Mouse (Mus musculus): ENCODE measurements at regions not wholly inside any gene's neighbourhood (a gene's known extent, or its start where the extent isn't known, plus 50 kb on each side); places are given as distances from the start of the nearest gene placed in this dataset.

DNA sequence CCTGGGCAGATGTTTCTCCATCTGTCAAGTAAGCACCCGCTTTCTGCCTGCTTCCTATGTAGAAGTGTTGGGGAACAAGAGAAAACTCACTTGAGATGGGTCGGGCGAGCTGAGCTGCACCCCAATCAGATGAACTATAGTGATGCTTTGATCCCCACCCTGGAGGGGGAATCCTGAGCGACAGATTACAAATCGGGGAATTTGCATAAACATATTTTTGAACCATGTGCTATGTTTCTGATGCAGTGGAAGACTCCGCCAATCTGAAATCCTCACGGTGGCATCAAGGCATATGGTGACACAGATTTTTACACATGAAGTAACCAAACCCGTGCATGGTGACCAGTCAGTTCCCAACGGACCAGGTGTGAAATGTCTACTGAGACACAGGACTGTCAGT, 231.4 kb upstream of the Chd6 start:
- no peak for DNase-seq (ENCODE audit: low spot score)

DNA sequence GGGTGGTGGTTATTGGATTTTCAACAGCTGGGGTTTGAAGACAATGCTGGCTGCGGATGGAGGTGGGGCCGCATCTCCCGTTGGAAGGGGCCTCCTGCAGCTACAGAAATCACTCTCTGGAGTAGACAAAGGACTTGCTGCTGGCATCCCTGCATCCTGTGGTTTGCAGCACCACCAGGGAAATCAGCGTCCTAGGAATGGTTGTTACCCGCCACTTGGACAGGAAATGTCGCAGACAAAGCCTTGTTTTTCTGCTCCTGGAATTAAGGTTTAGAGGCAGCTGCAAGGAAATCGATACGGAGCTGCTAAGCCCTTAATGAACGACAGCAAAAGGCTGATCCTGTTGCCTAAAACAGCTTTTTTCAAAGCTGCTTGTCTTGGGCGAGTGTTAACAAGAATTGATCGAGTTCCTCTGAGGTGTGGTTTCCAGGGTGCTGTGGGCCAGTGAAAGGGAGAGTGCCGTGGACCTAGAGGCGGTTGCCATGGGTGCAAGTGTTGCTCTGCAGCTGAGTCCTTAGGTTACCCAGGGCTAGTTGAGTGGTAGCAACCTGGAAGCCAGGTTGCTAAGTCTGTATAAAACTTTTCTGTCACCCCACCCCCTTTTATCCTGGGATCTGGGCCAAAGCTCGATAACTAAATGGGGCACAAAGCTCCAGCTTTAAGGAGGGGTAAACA, 230.6 kb upstream of the Chd6 start:
- DNase-seq (ENCODE audit: low spot score): no peak

DNA sequence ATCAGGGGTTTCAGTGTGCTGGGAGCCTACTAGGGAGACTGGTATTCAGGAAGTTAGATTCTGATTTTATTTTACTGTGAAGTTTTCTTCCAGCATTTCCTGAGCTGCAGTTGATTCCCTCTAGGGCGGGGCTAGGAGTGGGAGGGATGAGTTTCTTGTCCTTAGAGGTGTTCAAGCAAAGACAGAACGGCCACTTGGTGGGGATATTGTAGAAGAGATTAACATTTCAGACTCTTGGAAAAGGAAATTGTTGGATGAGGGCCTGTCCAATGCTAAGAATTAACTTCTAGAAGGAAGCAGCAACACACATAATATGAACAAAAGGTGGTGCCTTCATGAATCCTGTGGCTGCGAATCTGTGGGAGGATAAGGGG, 230.1 kb upstream of the Chd6 start:
- DNase-seq (ENCODE audit: low spot score): no peak

DNA sequence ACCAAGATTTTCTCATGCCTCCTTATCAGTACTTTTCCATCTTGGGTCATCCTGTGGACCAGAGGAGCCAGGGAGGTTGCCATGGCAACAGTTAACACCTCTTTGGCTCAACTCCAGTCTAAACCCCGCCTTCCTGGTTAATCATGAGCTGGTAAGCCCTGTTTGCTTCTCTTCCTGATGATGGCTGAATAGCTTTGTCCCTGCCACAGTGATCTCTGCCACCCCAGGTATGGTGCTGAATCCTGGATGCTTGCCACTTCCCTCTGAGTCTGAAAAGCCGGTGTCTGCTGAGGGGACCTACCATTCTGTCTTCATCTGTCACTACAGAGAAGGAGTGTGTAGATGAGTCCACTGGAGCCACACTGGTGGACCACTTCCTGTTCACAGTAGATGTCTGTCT, 223.8 kb upstream of the Chd6 start:
- no peak for DNase-seq (ENCODE audit: low spot score)

DNA sequence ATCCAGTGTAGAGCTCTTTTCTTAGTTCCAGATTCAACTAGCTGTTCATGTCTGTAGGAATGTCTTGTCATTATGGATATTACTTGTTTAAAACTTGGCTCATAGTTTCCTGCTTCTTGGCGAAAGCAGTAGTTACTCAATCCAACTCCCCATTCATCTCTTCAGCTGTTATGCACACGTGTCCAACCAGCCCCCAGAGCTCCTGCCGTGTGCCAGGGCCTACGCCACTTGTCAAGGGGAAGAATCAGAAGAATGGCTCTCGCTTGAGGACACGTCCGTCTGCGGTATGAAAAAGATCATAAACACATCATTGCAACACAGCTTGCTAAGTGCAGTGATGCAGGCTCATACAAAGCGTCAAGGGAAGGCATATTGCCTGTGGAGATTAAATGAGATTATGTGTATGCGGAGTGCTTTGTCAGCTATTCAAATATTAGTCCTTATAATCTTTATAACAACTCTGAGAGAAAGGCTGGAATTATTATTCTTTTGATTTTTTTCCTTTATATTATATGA, 223.0 kb upstream of the Chd6 start:
- no peak for DNase-seq (ENCODE audit: low spot score)

DNA sequence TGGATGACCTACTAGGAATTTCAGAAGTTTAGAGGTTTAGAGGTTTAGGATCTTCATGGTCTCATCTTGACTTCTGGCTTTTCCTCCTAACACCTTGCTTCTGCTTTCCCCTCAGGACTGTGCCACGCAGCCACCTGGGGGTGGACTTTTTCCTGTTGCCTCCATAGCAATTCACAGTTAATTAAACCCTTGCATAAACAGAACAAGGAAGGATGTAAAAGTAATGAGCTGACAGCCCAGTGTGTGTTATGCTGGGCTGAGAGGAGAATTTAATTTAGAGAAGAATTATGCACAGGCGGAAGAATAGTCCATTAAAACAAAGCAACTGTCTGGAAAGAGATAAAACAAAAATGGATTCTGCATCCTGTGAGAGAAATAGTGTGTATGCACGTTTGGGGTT, 193.9 kb upstream of the Chd6 start:
- DNase-seq (ENCODE audit: low spot score): no peak

DNA sequence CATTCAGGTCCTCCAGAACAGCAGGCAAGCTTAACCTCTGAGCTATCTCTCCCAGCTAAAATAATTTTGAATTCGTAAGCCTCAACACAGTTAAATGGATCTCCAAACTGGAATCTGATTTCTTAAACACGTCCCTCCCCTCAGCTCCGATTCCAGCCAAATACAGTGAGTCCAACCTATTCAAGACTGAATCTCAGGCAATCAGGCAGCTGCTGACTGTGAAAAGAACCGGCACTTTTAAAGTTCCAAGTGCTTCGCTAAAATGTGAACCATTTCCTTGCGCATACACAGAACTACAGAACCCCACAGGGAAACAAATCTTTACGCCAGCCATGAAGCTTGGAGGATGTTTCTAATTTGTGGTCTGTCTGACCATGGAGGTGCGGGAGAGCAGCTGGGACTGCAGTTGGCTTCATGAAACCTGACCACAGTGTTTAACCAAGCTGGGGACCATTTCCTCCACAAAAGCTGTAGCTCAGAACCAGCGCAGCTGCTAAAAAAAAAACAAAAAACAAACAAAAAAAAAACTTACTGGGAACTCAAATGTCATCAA, 160.1 kb upstream of the Chd6 start:
- no peak for DNase-seq (ENCODE audit: low spot score)

DNA sequence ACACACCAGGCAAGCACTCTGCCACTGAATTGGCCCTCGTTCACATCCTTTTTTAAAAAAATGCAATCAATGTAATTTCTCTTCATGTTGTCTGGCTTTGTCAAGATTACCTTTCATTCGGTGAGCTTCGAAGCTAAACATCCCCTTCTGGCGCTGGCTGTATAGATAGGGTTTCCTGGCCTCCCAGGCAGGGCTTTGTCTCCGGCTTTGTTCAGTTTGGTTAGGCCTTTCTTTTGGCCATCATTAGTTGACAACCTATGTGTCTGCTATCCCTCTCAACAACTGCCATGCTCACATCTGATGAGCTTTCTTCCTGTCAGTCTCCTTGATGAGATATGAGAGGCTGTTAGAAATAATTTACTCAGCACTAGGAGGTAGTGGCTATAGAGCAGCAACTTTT, 157.6 kb upstream of the Chd6 start:
- DNase-seq (ENCODE audit: low spot score): no peak

DNA sequence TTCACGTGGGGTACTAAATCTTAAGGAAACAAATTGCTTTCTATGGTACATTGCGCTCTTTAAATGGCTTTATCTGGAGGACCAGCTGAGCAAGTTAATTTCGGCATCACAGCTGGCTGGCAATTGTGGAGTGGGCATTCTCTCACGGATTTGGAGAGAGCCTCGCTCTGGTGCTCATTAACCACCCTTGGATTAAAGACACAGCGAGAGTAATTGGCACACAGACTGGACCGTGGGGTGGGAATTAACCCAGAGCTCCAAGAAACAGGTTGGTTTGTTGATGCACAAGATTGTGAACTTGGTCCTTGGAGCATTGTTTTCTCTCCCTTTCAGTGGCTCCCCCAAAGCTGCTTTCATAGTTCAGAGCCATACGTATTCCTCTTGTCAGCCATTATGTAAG, 156.3 kb upstream of the Chd6 start:
- DNase-seq (ENCODE audit: low spot score): no peak

DNA sequence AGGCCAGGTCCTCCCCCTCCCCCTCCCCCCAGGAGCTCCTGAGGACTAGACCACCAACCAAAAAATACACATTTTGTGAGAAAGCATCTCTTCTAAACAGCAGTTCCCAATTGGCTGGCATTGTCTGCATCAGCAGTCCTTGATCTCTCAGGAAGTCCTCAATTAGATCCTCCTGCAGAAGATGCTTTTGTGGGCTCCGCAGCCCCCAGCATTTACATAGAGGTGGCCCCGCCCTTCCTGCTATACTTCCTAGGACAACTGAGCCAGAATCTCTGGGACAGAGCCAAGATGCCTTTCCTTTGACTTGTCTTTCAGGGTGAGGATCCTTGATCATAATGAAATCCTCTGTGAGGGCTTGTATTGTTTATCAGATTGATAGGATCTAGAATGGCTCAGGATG, 143.9 kb upstream of the Chd6 start:
- DNase-seq (ENCODE audit: low spot score): no peak

DNA sequence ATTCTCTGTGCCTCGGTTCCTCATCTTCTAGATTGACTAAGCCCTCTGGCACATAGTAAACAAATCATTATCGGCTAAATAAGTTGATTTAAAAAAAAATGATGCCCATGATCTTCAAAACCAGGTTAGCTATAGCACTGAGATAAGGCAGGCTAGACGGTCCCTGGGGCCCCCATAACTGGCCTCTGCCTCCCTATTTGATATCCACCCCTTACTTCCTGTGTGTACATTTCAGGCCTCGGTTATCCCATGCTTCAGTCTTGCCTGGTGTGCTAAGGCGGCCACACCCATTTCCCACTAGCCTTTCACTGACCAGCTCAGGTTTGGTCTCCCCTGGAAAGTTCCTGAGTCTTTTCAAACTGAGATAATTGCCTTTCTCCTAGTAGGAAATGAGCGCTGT, 132.8 kb upstream of the Chd6 start:
- DNase-seq (ENCODE audit: low spot score): no peak

DNA sequence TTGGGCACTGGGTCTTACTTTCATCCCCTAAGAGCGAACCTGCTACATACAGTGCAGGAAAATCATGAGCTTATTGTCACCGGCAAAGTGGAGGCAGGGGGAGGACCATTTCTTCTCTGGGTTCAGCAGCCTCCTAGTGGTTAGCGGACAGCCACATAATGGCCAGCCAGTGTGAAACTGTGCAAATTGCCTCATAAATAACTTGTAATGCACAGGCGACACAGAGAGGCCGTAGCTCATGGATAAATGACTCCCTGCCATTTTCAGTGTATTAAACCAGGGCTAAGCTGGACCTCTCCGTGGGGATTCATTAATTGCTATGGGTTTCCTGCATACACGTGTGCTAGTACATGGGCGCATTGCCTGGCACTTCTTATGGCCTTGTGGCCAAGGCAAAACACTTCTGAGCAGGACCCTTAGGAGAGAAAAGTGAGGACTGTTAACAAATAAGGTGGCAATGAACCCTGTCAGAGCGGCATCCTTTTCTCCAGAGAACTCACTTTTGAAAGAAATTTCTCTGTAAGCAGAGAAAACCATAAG, 128.5 kb upstream of the Chd6 start:
- DNase-seq (ENCODE audit: low spot score): no peak

DNA sequence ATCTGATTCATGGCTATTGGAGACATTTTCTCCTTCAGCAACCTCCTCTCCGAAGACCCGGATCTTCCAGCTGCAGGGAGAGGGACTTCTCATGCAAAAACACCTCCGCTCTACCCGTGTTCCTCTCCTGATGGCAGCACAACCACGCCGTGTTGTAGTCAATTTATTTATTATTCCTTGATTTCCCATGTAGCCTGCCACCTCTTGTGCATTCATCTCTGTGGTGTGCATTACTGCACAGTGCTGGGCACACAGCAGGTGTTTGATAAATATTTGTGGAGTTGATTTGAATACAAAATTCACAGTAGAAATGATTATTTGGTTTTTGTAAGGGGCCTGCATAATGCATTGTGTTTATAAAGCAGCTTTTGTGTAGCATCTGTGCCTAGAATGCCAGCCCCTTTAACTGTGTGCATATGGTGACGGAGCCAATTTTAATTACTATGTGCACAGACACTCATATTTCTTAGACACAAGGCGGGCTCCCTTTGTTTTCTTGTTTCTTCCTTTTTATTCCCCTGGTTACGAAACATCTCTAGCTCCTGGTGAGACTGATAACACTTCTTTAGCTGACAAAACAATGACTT, 124.4 kb upstream of the Chd6 start:
- DNase-seq (ENCODE audit: low spot score): no peak

DNA sequence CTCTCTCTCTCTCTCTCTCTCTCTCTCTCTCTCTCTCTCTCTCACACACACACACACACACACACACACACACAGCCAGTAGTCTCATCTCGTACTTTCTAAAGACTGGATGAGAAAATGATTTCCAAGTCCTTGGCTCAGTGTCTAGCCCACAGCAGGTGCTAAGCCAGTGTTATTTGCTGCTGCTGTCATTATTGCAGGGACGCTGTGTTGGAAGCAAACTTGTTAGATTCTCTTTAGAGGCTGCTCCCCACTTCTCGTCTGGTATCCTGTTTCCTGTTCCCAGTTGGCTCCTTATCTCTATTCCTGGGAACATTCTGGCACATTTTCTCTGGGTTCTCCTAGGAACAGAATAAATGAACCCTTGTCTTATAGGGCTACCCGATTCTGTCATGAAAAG, 122.5 kb upstream of the Chd6 start:
- no peak for DNase-seq (ENCODE audit: low spot score)

DNA sequence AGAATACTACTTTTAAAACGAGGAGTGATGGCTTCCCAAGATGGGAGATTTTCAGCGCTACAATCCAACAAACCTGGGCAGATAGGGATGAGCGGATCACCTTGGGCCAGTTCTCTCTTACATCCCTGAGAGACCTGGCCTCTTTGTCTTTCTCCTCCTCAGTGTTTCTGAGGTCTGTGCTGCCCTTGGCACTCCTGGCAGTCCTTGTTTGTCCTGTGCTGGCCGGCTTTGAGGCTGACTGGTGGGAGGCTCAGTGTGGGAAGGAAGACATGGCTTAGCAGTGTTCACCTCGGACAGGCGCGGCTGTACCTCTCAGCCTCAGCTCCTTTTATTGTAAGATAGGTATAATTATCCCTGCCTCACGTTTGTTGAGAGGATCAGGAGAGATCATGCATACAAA, 106.9 kb upstream of the Chd6 start:
- no peak for DNase-seq (ENCODE audit: low spot score)

DNA sequence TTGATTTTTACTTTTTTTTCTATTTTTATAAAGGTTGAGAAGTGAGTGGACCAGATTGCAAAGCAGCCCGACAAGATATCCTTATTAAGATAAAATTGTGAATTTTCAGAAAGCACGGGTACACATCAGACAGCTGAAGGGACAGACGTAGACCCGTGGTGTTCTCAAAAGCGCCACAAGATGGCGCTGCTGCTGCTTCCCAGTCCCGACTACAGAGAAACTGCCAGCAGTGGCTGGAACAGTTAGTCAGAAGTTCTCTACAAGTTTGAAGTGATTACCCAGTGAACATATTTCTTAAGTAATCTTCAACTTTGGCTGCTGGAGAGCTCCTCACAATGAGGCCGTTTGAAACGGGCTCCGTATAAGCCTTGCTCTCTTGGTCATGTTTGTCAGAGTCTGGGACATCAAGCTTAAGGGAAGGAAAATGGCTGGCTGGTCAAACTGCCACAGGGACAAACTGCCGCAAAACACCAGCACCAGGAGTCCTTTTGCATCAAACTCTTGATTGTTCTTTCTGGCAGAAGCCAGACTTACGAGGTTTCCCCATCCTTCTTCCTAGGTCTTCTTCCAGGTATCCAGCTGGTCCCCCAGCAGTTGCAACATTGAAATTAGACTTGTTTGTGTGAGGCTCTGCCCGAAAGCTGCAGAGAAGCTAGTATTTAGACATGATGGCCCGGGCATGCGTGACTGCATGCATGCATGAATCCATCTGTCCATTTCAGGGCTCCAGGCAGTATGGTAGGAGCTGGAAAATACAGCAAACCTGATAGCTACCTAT, 106.0 kb upstream of the Chd6 start:
- DNase-seq (ENCODE audit: low spot score): peak; percentile 84

DNA sequence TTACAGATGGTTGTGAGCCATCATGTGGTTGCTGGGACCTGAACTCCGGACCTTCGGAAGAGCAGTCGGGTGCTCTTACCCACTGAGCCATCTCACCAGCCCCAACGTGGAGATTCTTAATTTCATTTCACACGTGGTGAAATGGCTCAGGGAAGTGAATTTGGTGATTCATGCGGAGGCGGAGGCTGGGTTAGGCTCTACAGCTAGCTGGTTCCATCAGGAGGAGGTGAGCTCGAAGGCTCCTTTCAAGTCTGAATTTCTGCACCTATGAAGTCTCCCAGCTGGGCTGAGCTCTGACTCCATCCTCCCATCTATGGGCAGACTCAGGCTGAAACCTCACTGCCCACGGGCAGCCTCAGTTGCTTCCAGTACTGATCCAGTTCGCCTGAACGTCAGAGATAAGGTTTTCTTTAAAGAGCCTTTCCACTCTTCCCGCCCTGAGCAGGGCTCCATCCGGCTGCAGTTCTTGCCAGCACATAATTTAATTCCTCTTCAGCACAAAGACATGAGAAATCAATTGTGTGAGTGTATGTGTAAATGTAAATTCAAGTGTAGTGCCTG, 103.5 kb upstream of the Chd6 start:
- DNase-seq (ENCODE audit: low spot score): no peak

DNA sequence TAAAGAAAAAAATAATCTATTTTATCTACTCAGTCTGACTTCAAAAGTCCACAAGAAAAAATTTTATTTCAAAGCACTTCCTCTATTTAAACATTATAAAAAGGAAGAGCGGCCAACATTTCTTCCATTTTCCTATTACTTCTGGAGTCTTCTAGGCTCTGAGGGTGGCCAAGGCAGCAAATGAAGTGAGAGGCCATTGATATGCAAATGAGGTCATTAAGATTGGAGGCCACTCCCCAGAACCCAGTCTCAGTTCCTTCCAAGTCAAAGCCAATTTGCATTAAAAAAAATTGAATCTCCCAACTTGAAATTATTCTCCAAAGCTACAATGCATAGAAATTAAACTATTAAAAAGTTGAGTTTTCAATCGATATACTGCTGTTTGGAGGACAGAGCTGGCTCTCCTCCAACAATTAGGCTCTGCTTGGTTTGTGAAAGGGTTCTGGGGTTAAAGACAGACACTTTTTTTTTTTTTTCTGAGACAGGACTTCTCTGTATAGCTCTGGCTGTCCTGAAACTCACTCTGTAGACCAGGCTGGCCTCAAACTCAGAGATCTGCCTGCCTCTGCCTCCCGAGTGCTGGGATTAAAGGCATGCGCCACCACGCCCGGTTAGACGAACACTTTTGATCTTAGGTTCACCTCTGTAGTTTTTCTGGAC, 88.0 kb upstream of the Chd6 start:
- DNase-seq (ENCODE audit: low spot score): no peak

DNA sequence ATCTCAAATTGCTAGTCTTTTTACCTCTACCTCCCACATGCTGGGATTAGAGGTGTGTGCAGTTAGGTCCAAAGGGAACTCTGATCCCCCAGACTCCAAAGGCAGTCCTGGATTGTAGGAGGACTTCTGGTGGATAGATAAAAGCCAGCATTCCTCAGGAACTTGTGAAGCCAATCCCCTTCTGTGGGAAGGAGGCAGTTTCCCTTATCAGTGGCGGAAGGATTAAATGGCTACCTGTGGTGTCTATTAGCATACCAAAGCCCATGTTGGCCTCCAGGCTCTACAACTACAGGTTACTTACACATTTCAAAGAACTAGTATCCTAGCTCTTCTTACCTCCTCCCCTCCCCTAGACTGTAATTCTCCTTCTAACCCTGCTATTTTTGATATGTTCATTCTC, 78.6 kb upstream of the Chd6 start:
- DNase-seq (ENCODE audit: low spot score): no peak

DNA sequence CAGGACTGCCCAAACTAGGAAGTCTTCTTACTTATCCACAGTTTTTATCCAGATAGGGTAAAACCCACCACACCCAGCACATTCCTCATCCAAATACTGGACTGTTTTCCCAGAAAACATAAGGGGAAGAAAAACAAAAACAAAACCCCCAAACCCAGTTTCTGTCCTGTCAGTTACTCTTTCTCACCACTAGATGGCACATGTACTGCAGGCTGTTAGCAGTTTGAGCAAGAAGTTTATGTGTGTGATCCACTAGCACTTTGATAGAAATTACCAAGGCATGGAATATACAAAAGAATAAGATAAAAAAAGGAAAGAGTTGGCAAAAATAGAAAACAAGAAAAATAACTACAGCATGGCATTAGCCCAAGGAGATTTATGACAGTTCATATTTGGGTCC, 76.2 kb upstream of the Chd6 start:
- peak; percentile 33 for DNase-seq (ENCODE audit: low spot score)

DNA sequence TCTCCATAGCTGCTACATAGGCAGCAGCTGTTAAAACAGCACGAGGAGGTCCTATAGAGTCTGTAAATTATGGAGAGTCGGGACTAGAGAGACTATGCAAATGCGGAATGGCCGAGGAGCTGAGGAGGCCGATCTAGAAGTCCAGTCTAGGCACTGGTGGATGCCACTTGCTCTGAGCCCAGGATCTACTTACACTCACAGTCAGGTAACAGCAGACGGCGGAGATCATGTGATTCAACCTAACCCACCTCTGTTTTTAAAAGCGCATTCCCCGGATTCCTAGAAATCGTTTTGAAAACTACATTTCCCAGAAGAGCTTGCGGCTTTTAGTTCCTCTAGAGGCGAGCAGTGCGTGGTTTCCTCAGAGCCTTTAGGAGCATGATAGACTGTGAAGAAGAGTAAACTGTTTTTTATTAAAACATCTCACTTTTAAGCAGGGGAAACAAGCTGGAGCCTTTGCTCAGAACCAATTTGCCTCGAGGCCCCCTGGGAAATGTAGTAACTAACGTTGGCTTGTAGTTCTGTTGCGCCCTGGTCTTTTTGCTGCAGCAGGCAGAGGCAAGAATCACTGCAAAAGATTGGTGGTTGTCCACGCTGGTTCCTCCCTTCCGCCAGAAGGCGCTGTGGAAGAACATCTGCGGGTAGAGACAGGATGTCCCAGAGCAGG, 68.6 kb upstream of the Chd6 start:
- no peak for DNase-seq (ENCODE audit: low spot score)

All from adipocyte (in vitro differentiated cells).